Mouse (Mus musculus) heart, postnatal 0 days (tissue): ENCODE measurements at regions not wholly inside any gene's neighbourhood (a gene's known extent, or its start where the extent isn't known, plus 50 kb on each side); places are given as distances from the start of the nearest gene placed in this dataset.

Experiments
- CTCF ChIP-seq: IDR thresholded peaks from 2 replicates; pipeline ENCODE4 v1.5.1; 2016; ENCODE audit warnings: antibody characterized with exemption, control low read depth, low read depth
- EP300 ChIP-seq: IDR thresholded peaks from 2 replicates; pipeline ENCODE4 v1.6.1; 2016; ENCODE audit warnings: antibody characterized with exemption, low read depth

- TF ChIP-seq CTCF (no peak), EP300 (no peak)
Measured at GRCm38 (mm10) chr13:37473359-37473758, 128.4 kb downstream of the Ly86 start.
